Mouse (Mus musculus) thymus, adult 18-20 months (tissue): ENCODE measurements around the gene Lrrc75b.
"Not testable (repeated sequence)": the region's sequence is repeated elsewhere in the genome, so short reads cannot be mapped to it uniquely, and the experiment has no call there.

Experiments
- DNase-seq, 2 experiments: peaks; one replicate each; pipeline ENCODE4 v3.0.0; 2022; ENCODE audit warnings: mixed read lengths in 2 of 2

Lrrc75b gene

GRCm38 (mm10) chr10:75566765-75567164, 6.6 kb upstream of the Lrrc75b start:
- not testable (repeated sequence) for DNase-seq

GRCm38 (mm10) chr10:75566321-75566720, 6.2 kb upstream of the Lrrc75b start:
- DNase-seq, result no peak

DNA sequence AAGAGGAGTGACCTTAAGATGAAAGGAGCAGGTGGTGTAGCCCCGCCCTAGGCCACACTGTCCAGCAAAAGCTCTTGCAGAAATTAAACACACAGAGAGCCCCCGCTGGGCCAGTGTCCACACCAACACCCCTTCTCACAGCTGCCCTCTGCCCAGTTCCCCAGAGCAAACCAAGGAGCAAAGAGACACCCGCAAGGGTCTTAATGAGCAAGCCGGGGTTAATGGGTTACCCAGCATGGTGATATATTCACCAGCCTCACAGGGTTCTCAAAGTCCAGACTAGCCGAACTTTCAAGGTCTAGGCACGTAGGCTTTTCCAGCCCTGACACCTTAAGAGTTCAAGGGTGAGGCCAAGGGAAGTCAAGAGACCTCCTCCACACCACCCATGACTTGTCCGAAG, 5.8 kb upstream of the Lrrc75b start:
- no peak for DNase-seq

DNA sequence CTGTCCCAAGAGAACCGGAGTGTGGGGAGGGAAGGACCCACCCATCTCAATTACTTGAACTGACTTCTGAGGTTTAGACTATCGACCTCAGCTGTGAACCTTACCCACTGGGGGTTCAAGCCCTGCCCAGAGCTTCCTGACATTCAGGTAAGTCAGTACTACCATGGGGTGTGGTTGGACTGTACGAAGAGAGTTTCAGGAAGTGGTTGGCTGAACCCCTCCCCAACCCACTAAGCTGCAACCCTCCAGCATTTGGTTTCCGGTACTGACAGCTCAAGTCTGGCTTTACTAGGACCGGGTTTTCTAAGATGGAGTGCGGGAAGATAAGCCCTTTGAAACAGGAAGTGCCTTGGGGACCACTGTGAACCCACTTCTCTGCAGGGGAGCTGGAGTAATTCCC, 5.3 kb upstream of the Lrrc75b start:
- peak; percentile 64 to 82 for DNase-seq

- DNase-seq, result no peak
These were observed 4.6 kb upstream of the Lrrc75b start for GRCm38 (mm10) chr10:75564687-75565265.

GRCm38 (mm10) chr10:75562596-75562995, 2.5 kb upstream of the Lrrc75b start:
- no peak for DNase-seq

- DNase-seq, result no peak
These were observed 1.0 kb upstream of the Lrrc75b start, which contains the start of gene Ggt1 for GRCm38 (mm10) chr10:75561071-75561654. Ggt1 (plus strand) TSS chr10:75561604.

GRCm38 (mm10) chr10:75560549-75560899, 394 bp upstream of the Lrrc75b start:
- DNase-seq, result no peak

- no peak for DNase-seq
These were observed 972 bp downstream of the Lrrc75b start for GRCm38 (mm10) chr10:75559041-75559675.

GRCm38 (mm10) chr10:75558515-75558914, 1.6 kb downstream of the Lrrc75b start:
- DNase-seq, result no peak

- no peak for DNase-seq
These were observed 4.1 kb downstream of the Lrrc75b start for GRCm38 (mm10) chr10:75556026-75556425.

DNA sequence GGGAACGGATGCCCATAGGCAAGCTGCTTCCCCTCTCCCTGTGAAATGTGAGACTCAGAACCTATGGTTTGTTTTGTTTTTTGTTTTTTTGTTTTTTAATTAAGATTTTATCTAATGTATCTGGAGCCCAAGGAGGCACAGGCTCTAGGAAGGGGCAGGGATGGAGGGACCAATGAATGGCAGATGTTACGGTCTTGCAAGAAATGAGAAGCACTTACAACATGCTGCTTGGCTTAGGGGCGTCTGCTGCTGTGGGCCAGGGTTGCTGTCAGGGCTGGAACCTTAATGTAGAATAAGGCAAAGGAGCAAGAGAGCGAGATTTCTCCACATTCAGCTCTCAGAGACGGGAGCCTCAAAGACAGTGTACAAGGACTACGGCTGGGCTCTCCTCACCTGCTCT, 4.6 kb downstream of the Lrrc75b start:
- DNase-seq, result no peak

DNA sequence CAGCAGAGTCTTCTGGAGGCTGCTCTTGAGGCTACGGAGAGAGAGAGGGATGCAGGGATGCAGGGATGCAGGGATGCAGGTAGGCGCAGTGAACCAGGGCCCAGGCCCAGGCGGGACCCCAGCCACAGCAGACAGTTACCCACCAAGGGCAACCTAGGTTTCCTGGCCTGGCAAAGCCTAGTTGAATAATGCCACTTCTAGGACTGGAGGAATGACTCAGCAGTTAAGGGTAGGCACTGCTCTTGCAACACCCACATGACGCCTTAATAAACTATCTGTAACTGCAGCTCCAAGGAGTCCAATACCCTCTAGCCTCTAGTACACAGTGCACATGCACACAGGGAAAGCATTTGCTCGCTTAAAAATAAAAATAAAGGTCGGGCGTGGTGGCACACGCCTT, 6.0 kb downstream of the Lrrc75b start:
- no peak for DNase-seq

- no peak for DNase-seq
These were observed 7.3 kb downstream of the Lrrc75b start for GRCm38 (mm10) chr10:75552701-75553450.

DNA sequence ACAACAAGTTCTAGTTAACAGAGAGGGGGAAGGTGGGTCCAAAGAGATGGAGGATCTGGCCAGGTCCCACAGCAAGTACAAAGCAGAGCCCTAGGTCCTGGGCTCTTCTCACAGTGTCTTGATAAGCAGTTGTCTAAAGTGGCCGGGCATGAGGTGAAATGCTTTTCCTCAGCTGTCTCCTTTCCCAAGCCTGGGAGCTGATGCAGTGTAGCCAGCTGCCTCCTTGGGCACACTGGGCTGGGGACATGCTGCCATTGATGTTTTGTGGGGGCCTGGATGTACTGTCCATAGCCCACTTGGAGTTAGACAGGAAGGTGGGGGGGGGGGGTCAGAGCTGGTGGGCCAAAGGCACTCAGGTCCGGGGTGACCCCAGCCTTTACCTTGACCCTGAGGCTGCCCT, 8.0 kb downstream of the Lrrc75b start:
- DNase-seq, result no peak

DNA sequence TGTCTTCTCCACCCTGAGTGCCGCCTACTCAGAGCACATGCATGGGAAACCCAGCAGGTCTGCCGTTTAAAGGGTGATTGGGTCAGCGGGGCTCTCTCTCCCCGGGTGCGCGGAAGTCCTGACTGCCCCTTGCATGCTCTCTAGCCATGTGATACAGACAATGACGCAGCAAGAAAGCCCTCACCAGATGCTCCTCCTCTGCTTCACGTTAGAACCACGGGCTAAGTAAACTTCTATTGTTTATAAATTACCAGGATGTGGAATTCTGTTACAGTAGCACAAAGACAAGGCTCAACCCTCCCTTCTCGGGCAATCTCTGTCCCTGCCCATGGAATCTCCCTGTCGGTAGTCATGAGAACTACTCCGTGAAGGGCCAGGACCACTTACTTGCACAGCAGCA, 9.0 kb downstream of the Lrrc75b start:
- DNase-seq, result no peak

GRCm38 (mm10) chr10:75549886-75550285, 10.2 kb downstream of the Lrrc75b start:
- no peak for DNase-seq

- no peak for DNase-seq
These were observed 11.6 kb downstream of the Lrrc75b start for GRCm38 (mm10) chr10:75548486-75548885.

DNA sequence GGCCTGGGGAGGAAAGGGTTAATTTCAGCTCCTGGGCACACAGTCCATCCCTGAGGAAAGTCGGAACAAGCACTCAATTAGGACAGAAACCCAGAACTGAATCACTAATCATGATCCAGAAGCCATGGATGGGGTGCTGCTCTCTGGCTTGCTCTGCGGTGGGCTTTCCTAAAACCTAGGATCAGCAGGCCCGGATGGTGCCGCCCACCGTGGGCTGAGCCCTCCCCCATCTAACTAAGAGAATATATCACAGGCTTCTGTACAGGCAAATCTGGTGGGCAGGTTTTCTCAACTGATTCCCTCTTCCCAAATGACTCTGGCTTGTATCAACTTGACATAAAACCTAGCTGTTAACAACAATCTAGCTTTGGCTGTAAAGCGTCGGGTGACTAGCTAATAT, 12.2 kb downstream of the Lrrc75b start:
- no peak for DNase-seq

DNA sequence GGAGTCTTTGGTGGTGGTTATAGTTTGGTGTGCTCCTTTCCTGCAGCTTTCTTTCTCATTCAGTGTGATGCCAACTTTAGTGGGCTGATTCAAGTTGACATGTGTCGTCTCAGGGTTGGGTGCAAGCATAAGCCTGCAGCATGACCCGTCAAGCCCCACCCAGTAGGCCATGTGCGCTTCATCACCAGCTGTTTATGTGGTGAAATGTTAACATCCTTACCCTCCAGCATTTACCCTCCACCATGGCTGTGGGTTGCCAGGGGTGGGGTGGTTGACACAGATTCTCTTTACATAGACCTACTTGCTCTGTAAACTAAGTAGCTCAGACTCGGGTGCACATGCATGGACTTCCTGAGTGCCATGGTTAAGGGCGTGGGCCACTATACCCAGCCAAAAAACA, 24.0 kb downstream of the Lrrc75b start:
- peak in 1 of 2 experiments; percentile 31 for DNase-seq

DNA sequence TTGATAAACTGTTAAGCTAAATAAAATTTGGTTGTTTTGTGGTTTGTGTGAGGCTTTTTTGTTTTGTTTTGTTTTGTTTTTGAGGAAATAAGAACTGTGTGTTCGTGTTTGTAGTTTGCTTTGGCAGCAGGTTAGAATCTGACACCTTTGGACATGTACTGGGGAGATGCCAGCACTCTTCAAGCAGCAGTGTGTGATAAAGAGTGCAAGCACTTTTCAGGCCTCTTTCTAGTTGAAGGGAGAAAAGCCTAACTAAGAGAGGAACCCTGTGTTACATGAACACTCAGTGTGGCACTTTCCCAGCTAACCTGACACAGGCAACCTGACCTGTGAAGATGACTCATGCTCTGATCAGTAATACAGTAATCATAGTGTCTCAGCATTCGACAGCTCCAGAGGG, 24.7 kb downstream of the Lrrc75b start:
- DNase-seq, result no peak

DNA sequence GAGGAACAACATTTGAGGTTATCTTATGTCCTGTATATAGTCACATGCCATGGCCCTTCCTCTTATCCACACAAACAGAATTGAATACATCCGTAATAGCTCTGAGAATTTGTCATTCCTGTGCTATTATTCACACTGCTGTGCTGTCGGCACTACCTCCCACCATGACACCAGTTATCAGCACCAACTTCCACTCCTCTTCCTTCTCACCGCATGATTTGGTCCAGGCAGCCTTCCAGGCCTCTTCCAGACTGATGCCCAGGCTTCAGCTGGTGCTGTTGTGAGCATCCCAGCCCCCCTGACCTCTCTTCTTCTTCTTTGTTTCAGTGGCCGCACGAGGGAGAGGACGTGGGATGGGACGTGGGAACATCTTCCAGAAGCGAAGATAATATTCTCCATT, 25.2 kb downstream of the Lrrc75b start:
- DNase-seq, result no peak

- no peak for DNase-seq
These were observed 25.9 kb downstream of the Lrrc75b start for GRCm38 (mm10) chr10:75534216-75534615.

GRCm38 (mm10) chr10:75531532-75532090, 28.5 kb downstream of the Lrrc75b start:
- peak; percentile 35 to 52 for DNase-seq
